9 mouse cellular contexts compared by ENCODE assay signal in the genomic region with DNA sequence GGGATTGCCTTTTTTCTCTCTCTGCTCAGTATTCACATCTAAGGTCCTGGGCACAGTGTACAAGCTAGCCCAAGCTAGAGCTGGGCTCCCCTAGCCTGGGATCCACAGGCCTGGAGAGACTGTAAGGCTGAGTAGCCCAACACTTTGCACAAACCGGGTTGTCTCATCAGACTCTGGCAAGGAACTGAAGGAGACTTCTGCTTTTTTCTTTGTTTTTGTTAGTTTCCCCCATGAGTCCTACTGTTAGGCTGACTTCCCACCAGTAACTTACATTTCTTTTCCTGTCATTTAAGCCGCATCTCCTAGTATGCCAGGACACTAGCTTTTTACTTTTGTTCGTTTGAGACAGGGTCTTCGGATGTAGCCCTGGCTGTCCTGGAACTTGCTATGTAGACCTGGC. TPM values are rescaled to one million over a fixed set of nuclear protein-coding genes. Genes with fewer than 3 reads are reported as not detected.
DNase-seq lines count a peak whose midpoint lies in the region; ATAC-seq and TF ChIP-seq lines count a peak whose summit lies in the region.
"Had no signal": no experiment of that assay in that cellular context is flagged by ENCODE, and none has a peak within 500 bp of the region (broad histone marks: within the 10 kb centered on the region; RNA-seq: fewer than 3 reads in every experiment).

No protein-coding gene starts in this region.

- no peaks in the 10 kb centered on the region for H3K9me3 ChIP-seq in heart, postnatal 0 days (replicated peaks; ENCODE audit: control insufficient read depth, low read length)
- no peaks in the 10 kb centered on the region for H3K9me3 ChIP-seq in embryonic facial prominence, embryonic 11.5 days (replicated peaks; ENCODE audit: control insufficient read depth, low read length)
- H3K9me3 ChIP-seq in intestine, embryonic 15.5 days: no peaks in the 10 kb centered on the region
- no peaks in the 10 kb centered on the region for H3K9me3 ChIP-seq in midbrain, embryonic 16.5 days (replicated peaks; ENCODE audit: control insufficient read depth, low read length, poor library complexity, severe bottlenecking)

- TF ChIP-seq CTCF in heart, postnatal 0 days (IDR thresholded peaks at IDR 0.05; ENCODE audit: low read depth): no peak

- H3K27ac ChIP-seq in heart, postnatal 0 days (ENCODE audit: low read depth): peak overlapping the region; percentile 33; the same call in 1 of the 2 replicates
- H3K27ac ChIP-seq in embryonic facial prominence, embryonic 11.5 days (replicated peaks; ENCODE audit: low read depth, low read length): no peak overlapping the region
- H3K27ac ChIP-seq in intestine, embryonic 15.5 days: no peak overlapping the region
- no peak overlapping the region for H3K27ac ChIP-seq in midbrain, embryonic 16.5 days (ENCODE audit: low read length)

- H3K9ac ChIP-seq in heart, postnatal 0 days (replicated peaks; ENCODE audit: low read depth, low read length): no peak overlapping the region
- H3K9ac ChIP-seq in embryonic facial prominence, embryonic 11.5 days (replicated peaks; ENCODE audit: low read length): peak overlapping the region; percentile 10; the same call in 1 of the 2 replicates
- H3K9ac ChIP-seq in intestine, embryonic 15.5 days: no peak overlapping the region
- H3K9ac ChIP-seq in midbrain, embryonic 16.5 days (ENCODE audit: low read depth, low read length): peak overlapping the region; percentile 84; the same call in 1 of the 2 replicates

- H3K4me3 ChIP-seq in heart, postnatal 0 days (ENCODE audit: low read depth, low read length): no peak overlapping the region
- H3K4me3 ChIP-seq in embryonic facial prominence, embryonic 11.5 days (ENCODE audit: low read depth, low read length): no peak overlapping the region
- no peak overlapping the region for H3K4me3 ChIP-seq in intestine, embryonic 15.5 days (replicated peaks)
- peak overlapping the region; percentile 65 for H3K4me3 ChIP-seq in midbrain, embryonic 16.5 days (ENCODE audit: low read depth, low read length)

- TF ChIP-seq EP300 in heart, postnatal 0 days (IDR thresholded peaks at IDR 0.05; ENCODE audit: low read depth): no peak

- 71% methylated on average over 4 of the region's 4 CpGs for WGBS in heart, postnatal 0 days
- 77% methylated on average over 4 of the region's 4 CpGs for WGBS in embryonic facial prominence, embryonic 11.5 days
- WGBS in intestine, embryonic 15.5 days: 80% methylated on average over 4 of the region's 4 CpGs
- 80% methylated on average over 4 of the region's 4 CpGs for WGBS in midbrain, embryonic 16.5 days

- peak overlapping the region; percentile 71 for H3K4me2 ChIP-seq in heart, postnatal 0 days (ENCODE audit: low read depth, low read length)
- H3K4me2 ChIP-seq in embryonic facial prominence, embryonic 11.5 days (ENCODE audit: low read depth, low read length): no peak overlapping the region
- peak overlapping the region; percentile 98 for H3K4me2 ChIP-seq in intestine, embryonic 15.5 days (replicated peaks)
- peak overlapping the region; percentile 81 for H3K4me2 ChIP-seq in midbrain, embryonic 16.5 days (ENCODE audit: low read length)

- peaks cover 9% of the 10 kb centered on the region; the same call in 1 of the 2 replicates for H3K27me3 ChIP-seq in heart, postnatal 0 days (ENCODE audit: control insufficient read depth, insufficient read depth, low read length)
- peaks cover 12% of the 10 kb centered on the region for H3K27me3 ChIP-seq in embryonic facial prominence, embryonic 11.5 days (ENCODE audit: control insufficient read depth, insufficient read depth, low read length)
- peaks cover 6% of the 10 kb centered on the region; the same call in 1 of the 2 replicates for H3K27me3 ChIP-seq in intestine, embryonic 15.5 days (replicated peaks)
- H3K27me3 ChIP-seq in midbrain, embryonic 16.5 days (ENCODE audit: control insufficient read depth, insufficient read depth, low read depth, low read length): peaks cover 2% of the 10 kb centered on the region; the same call in 1 of the 2 replicates

- DNase-seq in heart, postnatal 0 days (ENCODE audit: low spot score): no peak
- no peak for DNase-seq in heart, postnatal 4 days
- DNase-seq in embryonic facial prominence, embryonic 11.5 days (ENCODE audit: low spot score): no peak
- DNase-seq in adipocyte (ENCODE audit: low spot score): no peak
- DNase-seq in frontal cortex, adult 2 months (ENCODE audit: extremely low spot score in 1 of 2, low spot score in 1 of 2): no peak
- DNase-seq in testis, postnatal 14 days (ENCODE audit: low spot score): no peak

- H3K36me3 ChIP-seq in heart, postnatal 0 days (replicated peaks; ENCODE audit: control insufficient read depth, insufficient read depth, low read length): no peaks in the 10 kb centered on the region
- H3K36me3 ChIP-seq in embryonic facial prominence, embryonic 11.5 days (replicated peaks; ENCODE audit: control insufficient read depth, insufficient read depth, low read depth, low read length): no peaks in the 10 kb centered on the region
- no peaks in the 10 kb centered on the region for H3K36me3 ChIP-seq in intestine, embryonic 15.5 days
- H3K36me3 ChIP-seq in midbrain, embryonic 16.5 days (ENCODE audit: control insufficient read depth, insufficient read depth, low read length): no peaks in the 10 kb centered on the region

- no peak for ATAC-seq in heart, postnatal 0 days (ENCODE audit: insufficient read depth, low read depth)
- no peak for ATAC-seq in embryonic facial prominence, embryonic 11.5 days (replicated peaks; ENCODE audit: insufficient number of reproducible peaks, low FRiP score, low TSS enrichment, low read depth)
- ATAC-seq in intestine, embryonic 15.5 days: no peak
- ATAC-seq in midbrain, embryonic 16.5 days: no peak

- H3K4me1 ChIP-seq in heart, postnatal 0 days (ENCODE audit: control insufficient read depth, insufficient read depth): 0 out of 2 replicates have a peak, but pooled peaks cover 8% of the 10 kb centered on the region
- no peaks in the 10 kb centered on the region for H3K4me1 ChIP-seq in embryonic facial prominence, embryonic 11.5 days (ENCODE audit: control insufficient read depth, insufficient read depth, low read length)
- peaks cover 15% of the 10 kb centered on the region for H3K4me1 ChIP-seq in intestine, embryonic 15.5 days (replicated peaks)
- peaks cover 11% of the 10 kb centered on the region; the same call in 1 of the 2 replicates for H3K4me1 ChIP-seq in midbrain, embryonic 16.5 days (ENCODE audit: control insufficient read depth, insufficient read depth, low read length)

RNA-seq across cellular contexts. Expression of gene Slc22a4, which starts 1.1 kb away (rescaled TPM):
- total RNA-seq in heart, postnatal 0 days (2014; rRNA removed; ENCODE audit: low replicate concordance): 2.1 TPM in 2 replicates
- polyA plus RNA-seq in heart, postnatal 0 days (2015; fragmentation: Nextera tagmentation; extraction: Ambion mirVana): 0.70 and 0.96 TPM in 2 replicates
- total RNA-seq in heart, postnatal 4 days (2021): 1 to 10 TPM in 1 of 2 experiments, under 1 TPM in 1; 0.86 to 1.4 TPM
- 1.4 and 1.8 TPM in 2 replicates for polyA plus RNA-seq in embryonic facial prominence, embryonic 11.5 days (2014; fragmentation: Nextera tagmentation; extraction: Ambion mirVana)
- 0.72 and 1.4 TPM in 2 replicates for polyA plus RNA-seq in intestine, embryonic 15.5 days (2015; fragmentation: Nextera tagmentation; extraction: Ambion mirVana)
- polyA plus RNA-seq in midbrain, embryonic 16.5 days (2015; fragmentation: Nextera tagmentation; extraction: Ambion mirVana): 3.7 and 6.5 TPM in 2 replicates
- polyA plus RNA-seq in frontal cortex, adult 2 months (2012; rRNA removed): 6.6 and 8.9 TPM in 2 replicates

RNA-seq across cellular contexts. Expression of gene Pdlim4, which starts 39.8 kb away (rescaled TPM):
- 14.2 and 29.3 TPM in 2 replicates for total RNA-seq in heart, postnatal 0 days (2014; rRNA removed; ENCODE audit: low replicate concordance)
- polyA plus RNA-seq in heart, postnatal 0 days (2015; fragmentation: Nextera tagmentation; extraction: Ambion mirVana): 23.6 and 26.6 TPM in 2 replicates
- total RNA-seq in heart, postnatal 4 days (2021): 10 to 100 TPM; 25.4 to 26.8 TPM
- 120 and 127 TPM in 2 replicates for polyA plus RNA-seq in embryonic facial prominence, embryonic 11.5 days (2014; fragmentation: Nextera tagmentation; extraction: Ambion mirVana)
- 35.9 and 42.1 TPM in 2 replicates for polyA plus RNA-seq in intestine, embryonic 15.5 days (2015; fragmentation: Nextera tagmentation; extraction: Ambion mirVana)
- polyA plus RNA-seq in midbrain, embryonic 16.5 days (2015; fragmentation: Nextera tagmentation; extraction: Ambion mirVana): 20.5 and 26.7 TPM in 2 replicates
- polyA plus RNA-seq in frontal cortex, adult 2 months (2012; rRNA removed): 22.6 and 24.7 TPM in 2 replicates
- total RNA-seq: megakaryocyte-erythroid progenitor cell, adult 5-6 weeks had no signal

RNA-seq across cellular contexts. Expression of gene Slc22a21, which starts 48.9 kb away (rescaled TPM):
- total RNA-seq in heart, postnatal 0 days (2014; rRNA removed; ENCODE audit: low replicate concordance): 1.9 and 3.2 TPM in 2 replicates
- 0.89 and 1.5 TPM in 2 replicates for polyA plus RNA-seq in heart, postnatal 0 days (2015; fragmentation: Nextera tagmentation; extraction: Ambion mirVana)
- total RNA-seq in heart, postnatal 4 days (2021): 1 to 10 TPM; 1.9 to 2.4 TPM
- 2.0 and 2.2 TPM in 2 replicates for polyA plus RNA-seq in embryonic facial prominence, embryonic 11.5 days (2014; fragmentation: Nextera tagmentation; extraction: Ambion mirVana)
- 6.6 and 8.0 TPM in 2 replicates for polyA plus RNA-seq in intestine, embryonic 15.5 days (2015; fragmentation: Nextera tagmentation; extraction: Ambion mirVana)
- 4.0 and 4.6 TPM in 2 replicates for polyA plus RNA-seq in midbrain, embryonic 16.5 days (2015; fragmentation: Nextera tagmentation; extraction: Ambion mirVana)
- 2.6 TPM in 2 replicates for polyA plus RNA-seq in frontal cortex, adult 2 months (2012; rRNA removed)

Comparison
In these comparisons a context has a peak if more than half of its experiments do, and no peak if none do; other contexts are left out.
1. H3K9ac ChIP-seq: peak in embryonic facial prominence, embryonic 11.5 days (single experiment) and midbrain, embryonic 16.5 days (single experiment); none in heart, postnatal 0 days (single experiment) and intestine, embryonic 15.5 days (single experiment).